Mouse (Mus musculus): ENCODE data around the gene Gm10135.
"Not testable (repeated sequence)": the region's sequence is repeated elsewhere in the genome, so short reads cannot be mapped to it uniquely, and the experiment has no call there.

Gene Gm10135

DNA sequence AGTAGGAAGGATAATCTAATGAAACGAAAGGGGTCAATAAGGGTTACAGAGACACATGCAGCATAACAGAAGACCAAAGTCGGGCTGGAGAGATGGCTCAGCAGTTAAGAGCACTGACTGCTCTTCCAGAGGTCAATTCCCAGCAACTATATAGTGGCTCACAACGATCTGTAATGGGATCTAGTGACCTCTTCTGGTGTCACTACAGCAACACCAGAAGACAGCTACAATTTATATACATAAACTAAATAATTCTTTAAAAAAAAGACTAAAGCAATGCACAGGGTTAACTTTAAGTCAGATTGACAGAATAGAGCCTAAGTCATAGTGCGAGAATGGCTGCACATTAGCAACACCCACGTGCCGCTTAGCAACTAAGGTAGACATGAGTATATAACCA lies 14.4 kb downstream of the Gm10135 start:
- no peak for DNase-seq (ENCODE audit: low spot score)

DNA sequence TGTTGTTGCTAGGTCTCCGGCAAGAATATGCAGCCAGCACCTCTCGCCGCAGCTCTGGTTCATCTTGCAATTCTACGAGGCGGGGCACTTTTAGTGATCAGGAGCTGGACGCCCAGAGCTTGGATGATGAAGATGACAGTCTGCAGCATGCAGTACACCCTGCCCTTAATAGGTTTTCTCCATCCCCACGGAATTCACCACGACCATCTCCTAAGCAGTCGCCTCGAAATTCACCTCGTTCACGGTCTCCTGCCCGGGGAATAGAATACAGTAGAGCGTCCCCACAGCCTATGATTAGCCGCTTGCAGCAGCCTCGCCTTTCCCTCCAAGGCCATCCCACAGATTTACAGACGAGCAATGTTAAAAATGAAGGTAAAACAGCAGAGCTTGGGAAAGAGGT lies 17.2 kb downstream of the Gm10135 start:
- no peak for DNase-seq (ENCODE audit: low spot score)

DNA sequence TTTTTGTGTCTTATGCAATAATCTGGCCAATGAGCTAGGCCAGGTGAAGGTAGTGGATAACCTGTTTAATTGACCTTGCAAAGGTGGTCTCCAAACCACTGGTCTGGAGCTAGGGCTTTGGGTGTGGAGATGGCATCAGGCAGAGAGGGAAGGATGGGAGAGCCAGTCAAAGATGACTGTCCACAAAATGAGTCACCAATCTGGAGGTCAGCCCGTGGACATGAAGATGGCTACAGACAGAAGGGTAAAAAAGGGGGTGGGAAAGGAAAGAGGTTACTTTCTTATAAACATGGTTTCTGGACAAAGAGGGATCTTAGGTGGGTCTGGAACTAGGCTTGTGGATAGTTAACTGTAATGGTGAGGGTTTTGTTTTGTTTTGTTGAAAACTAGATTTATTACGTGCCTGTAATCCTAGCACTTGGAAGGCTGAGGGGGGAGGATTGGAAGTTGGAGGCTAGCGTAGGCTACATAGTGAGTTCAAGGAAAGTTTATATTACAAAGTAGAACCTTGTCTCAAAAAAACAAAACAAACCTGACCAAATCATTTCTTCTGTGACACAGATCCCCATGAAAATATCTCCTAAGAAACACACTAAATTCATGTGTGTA lies 20.4 kb downstream of the Gm10135 start:
- DNase-seq (ENCODE audit: low spot score): no peak

DNA sequence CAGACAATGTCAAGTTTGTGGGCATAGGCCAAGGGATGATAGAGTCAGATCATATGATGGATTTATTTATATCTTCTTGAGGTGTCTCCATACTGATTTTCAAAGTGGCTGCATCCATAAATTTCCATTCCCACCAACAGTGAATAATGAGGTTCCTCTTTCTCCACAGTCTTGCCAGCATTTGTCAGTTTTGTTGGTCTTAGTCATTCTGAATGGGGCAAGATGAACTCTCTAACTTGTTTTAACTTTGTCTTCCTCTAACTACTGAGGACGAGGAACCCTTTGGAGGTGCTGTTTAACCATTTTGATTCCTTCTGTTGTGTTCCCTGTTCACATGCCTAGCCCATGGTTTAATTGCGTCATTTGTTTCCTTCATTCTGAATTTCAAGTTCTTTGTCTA lies 24.2 kb downstream of the Gm10135 start:
- DNase-seq (ENCODE audit: low spot score): no peak

DNA sequence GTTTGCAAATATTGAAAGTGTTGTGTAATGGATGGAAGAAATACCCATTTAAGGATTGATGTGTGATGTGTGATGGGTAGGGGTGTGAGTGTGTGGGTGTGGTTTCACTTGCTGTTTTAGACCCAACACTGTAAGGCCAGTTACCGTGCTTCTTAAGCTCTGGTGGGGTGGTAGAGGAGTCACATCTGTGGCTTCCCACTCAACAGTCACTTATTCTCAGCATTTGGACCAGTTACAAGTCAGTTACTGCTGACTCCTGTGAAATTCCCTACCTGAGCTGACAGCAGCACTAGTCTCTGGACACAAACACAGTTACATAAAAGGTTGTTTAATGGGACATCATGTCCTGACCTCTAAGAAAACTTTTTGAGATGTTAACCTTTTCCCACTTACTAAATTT lies 26.4 kb downstream of the Gm10135 start:
- no peak for DNase-seq (ENCODE audit: low spot score)

DNA sequence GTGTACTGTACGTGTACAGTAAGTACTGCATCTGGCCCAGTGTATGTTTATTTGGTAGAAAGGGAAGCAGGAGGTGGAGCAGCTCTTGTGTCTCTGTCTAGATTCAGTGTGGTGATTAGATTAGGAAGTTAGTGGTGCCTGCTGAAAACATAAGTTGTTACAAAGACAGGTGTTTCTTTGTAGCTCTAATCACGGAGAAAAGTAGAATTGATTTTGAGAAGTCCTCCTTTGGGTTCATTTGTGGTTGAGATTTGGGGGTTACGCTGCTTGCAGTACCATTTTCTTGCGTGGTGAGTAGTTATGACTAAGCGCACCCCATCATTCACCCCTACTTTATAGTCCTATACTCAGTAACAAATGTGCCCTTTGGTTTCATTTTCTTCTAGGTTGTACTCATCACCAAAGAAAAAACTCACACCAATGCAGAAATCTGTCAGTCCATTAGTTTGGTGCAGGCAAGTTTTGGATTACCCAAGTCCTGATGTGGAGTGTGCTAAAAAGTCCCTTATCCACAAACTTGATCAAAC lies 33.5 kb downstream of the Gm10135 start:
- no peak for DNase-seq (ENCODE audit: low spot score)

DNA sequence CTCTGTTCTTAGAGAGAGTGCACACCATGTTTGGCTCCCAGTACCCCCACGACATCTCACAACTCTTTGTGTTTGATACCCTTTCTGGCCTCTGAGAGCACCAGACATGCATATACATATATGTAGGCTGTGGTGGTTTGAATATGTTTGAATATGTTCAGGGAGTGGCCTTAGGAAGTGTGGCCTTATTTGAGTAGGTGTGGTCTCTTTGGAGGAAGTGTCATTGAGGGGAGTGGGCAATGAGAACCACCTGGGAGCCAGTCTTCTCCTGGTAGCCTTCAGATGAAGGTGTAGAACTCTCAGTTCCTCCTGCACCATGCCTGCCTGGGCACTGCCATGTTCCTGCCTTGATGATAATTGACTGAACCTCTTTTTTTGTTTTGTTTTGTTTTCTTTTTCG lies 35.2 kb downstream of the Gm10135 start:
- no peak for DNase-seq (ENCODE audit: low spot score)

DNA sequence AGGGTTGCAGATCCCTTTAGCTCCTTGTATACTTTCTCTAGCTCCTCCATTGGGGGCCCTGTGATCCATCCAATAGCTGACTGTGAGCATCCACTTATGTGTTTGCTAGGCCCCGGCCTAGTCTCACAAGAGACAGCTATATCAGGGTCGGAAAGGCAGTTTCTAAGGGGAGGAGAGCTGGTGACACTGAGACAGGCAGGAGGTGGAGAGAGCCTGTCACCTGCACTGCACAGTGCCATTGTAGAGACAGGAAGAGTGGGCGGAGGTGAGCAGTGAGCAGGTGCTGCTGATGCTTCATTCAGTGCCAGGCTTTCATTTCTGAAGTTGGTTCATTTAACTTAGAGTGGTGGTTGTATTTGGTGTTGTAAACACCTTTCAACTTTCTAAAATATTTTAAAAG lies 36.1 kb downstream of the Gm10135 start:
- DNase-seq (ENCODE audit: low spot score): not testable (repeated sequence)

DNA sequence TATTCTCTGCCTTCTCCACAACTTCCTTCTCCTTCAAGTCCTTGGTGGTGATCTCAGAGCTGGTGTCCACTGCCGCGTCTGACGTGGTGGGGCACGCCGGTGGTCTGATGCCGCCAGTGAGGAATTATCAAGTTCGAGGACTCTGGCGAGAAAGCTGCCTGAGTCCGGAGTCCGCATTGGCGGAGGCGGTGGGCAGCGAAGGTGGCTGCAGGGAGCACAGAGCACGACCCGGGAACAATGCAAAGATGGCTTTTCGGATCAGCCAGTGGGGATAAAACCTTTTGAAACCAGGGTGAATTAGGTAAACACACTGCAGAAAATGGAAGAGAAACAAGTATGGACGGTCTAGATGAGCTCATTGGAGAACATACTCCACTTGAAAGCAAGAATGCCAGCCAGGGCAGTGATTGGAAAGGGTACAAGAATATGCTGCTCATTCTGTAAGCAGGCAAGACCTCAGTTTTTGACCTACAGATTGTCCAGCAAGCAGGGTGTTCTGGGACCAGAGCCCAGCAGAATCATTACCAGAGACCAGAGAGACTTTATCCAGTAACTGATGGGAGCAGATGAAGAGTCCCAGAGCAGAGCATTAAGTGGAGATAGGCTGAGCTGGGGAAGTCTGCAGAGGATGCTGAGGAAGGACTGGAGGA lies 41.4 kb downstream of the Gm10135 start:
- DNase-seq (ENCODE audit: low spot score): no peak

DNA sequence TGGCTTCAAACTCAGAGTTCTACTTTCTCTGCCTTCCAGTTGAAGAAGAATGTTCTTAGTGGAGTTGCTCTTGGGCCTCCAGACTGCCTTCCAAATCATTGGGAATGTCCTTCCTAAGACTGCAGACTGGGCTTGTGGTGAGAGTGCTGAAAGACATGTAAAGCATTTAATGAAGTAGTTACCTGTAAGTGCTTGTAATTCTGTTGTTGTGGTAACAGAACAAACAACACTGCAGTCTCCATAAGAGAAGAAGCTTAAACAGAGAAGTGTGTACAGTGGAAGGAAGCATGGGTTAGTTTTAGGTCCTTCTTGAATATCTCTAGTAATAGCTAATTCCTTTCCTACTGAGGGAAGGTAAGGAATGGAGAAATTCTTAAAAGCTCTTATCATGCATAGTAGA lies 47.4 kb downstream of the Gm10135 start:
- no peak for DNase-seq (ENCODE audit: low spot score)

DNA sequence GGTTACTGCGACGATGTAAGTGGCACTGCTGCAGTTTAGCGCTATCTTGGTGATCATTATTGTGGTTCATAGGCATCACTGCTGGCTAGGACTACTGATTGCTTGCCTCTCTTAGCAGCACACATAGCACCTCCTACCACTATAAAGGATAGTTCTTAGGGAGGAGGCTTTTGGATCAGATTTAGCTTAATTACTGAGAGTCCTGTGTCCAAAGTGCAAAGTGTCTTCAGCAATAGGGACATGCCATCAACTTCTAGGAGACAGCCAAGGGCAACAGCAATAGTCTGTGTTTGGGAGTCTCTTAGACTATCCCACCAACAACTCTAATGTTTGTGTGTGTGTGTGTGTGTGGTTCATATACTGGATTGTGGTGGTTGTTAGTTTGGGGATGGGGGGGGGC lies 51.7 kb downstream of the Gm10135 start:
- no peak for DNase-seq (ENCODE audit: low spot score)

DNA sequence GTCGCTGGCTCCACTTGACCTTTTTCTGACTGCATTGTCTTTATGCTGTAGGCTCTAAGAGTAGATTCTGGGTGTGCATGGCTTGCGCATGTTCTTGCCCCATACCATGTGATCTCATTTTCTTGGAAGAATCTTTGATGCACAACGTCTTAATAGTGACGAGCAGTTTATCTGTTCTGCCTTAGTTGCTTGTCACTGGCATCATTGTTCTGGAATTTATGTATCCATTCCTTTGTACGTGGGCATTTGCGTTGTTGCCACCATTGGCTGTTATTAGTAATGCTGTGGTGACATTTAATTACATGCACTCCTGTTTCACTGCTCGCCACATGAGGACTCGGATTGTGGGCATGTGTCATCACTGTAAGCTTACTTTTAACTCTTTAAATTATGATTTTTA lies 53.3 kb downstream of the Gm10135 start:
- DNase-seq (ENCODE audit: low spot score): no peak

DNA sequence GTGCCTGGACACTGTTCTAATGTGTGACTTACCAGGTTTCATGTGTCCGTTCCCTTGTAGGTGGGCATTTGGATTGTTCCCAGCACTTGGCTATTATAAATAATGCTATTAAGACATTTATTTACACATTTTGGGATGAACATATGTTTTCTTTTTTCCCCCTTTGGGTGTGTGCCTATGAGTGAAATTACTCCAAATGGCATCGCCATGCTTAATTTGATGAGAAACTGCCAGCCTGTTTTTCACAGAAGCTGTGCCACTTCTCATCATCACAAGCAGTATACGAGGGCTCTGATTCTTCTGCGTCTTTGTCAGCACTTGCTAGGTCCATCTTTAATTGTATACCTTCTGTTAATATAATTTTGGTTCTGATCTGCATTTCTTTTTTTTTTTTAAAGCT lies 54.1 kb downstream of the Gm10135 start:
- no peak for DNase-seq (ENCODE audit: low spot score)

DNA sequence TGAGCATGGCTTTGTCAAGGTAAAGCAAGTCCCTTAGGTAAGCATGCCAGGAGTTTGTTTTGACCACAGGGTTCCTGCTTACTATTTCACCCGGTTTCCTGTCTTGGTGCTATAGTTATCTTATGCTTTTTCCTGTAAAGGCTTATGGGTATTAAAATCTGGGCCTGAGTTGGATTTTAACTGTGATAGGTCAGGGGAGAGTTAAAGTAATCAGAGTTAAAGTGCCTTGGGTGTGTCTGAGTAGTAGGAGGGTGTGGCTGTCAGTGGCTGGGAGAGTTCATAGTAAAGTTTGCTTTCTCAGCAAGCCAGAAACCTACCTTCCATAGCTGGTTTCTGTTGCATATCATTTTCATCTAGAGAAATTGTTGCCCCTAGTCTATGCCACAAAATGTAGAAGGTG lies 57.7 kb downstream of the Gm10135 start:
- no peak for DNase-seq (ENCODE audit: low spot score)

DNA sequence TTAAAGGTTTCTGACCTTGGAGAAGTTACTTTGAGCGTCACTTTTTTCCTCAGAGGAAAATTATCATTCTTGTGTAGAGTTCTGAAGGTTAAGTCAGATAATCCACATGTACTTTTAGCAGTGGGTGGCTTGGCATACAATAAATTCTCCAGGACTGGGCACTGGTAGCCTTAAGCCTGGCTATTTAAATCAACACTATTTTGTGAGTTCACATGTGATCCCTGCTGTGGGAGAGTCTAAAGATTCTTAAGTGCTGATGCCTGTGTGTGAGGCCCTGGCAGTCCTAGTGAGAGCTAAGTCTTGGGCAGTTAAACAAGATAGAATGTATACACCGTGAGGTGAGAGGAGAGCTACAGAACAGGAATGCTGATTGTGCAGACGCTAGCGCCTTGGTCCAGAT lies 58.5 kb downstream of the Gm10135 start:
- no peak for DNase-seq (ENCODE audit: low spot score)
